Mouse (Mus musculus): ENCODE measurements at regions not wholly inside any gene's neighbourhood (a gene's known extent, or its start where the extent isn't known, plus 50 kb on each side); places are given as distances from the start of the nearest gene placed in this dataset.
A peak's percentile ranks its signal among the peaks of the same experiment; 100 is the strongest.

GRCm38 (mm10) chr14:25206855-25207254, 252.1 kb upstream of the Zmiz1 start:
- Histone ChIP-seq H3K4me1 (peaks cover 12% of the 10 kb centered on the region), H3K36me3 (no peaks in the 10 kb centered on the region), H3K27ac (no peak overlapping the region), H3K27me3 (no peaks in the 10 kb centered on the region), H3K9me3 (no peaks in the 10 kb centered on the region), H3K4me2 (replicated peaks) (no peak overlapping the region), H3K9ac (no peak overlapping the region), H3K4me3 (no peak overlapping the region)
- 65% methylated on average over 4 of the region's 4 CpGs for WGBS
- no peak for ATAC-seq (ENCODE audit: insufficient number of reproducible peaks, insufficient read depth, low FRiP score, low TSS enrichment)

- H3K4me2 ChIP-seq (replicated peaks): no peak overlapping the region
- ATAC-seq (ENCODE audit: insufficient number of reproducible peaks, insufficient read depth, low FRiP score, low TSS enrichment): no peak
- H3K27me3 ChIP-seq: no peaks in the 10 kb centered on the region
- H3K36me3 ChIP-seq: no peaks in the 10 kb centered on the region
- H3K4me3 ChIP-seq: no peak overlapping the region
- H3K9ac ChIP-seq: no peak overlapping the region
- WGBS: 38% methylated on average over 5 of the region's 5 CpGs
- H3K4me1 ChIP-seq: peaks cover 11% of the 10 kb centered on the region
- H3K9me3 ChIP-seq: no peaks in the 10 kb centered on the region
- no peak overlapping the region for H3K27ac ChIP-seq
Measured at GRCm38 (mm10) chr14:25207422-25207821, 251.6 kb upstream of the Zmiz1 start.

GRCm38 (mm10) chr14:25208221-25209056, 250.5 kb upstream of the Zmiz1 start:
- Histone ChIP-seq H3K4me1 (peaks cover 11% of the 10 kb centered on the region), H3K27ac (no peak overlapping the region)

GRCm38 (mm10) chr14:25213056-25213455, 245.9 kb upstream of the Zmiz1 start:
- no peaks in the 10 kb centered on the region for H3K9me3 ChIP-seq
- H3K27ac ChIP-seq: no peak overlapping the region
- no peak overlapping the region for H3K4me3 ChIP-seq
- WGBS: 69% methylated on average over 6 of the region's 6 CpGs
- no peak for ATAC-seq (ENCODE audit: insufficient number of reproducible peaks, insufficient read depth, low FRiP score, low TSS enrichment)
- no peaks in the 10 kb centered on the region for H3K36me3 ChIP-seq
- no peak overlapping the region for H3K4me2 ChIP-seq (replicated peaks)
- no peaks in the 10 kb centered on the region for H3K4me1 ChIP-seq
- no peak overlapping the region for H3K9ac ChIP-seq
- no peaks in the 10 kb centered on the region for H3K27me3 ChIP-seq

More at GRCm38 (mm10) chr14:25208221-25209056, 250.5 kb upstream of the Zmiz1 start:
- Histone ChIP-seq H3K9ac (no peak overlapping the region), H3K4me3 (no peak overlapping the region), H3K27me3 (no peaks in the 10 kb centered on the region), H3K36me3 (no peaks in the 10 kb centered on the region), H3K4me2 (replicated peaks) (no peak overlapping the region), H3K9me3 (no peaks in the 10 kb centered on the region)
- 0 out of 2 replicates have a peak, but pooled peaks have one; percentile 13 for ATAC-seq (ENCODE audit: insufficient number of reproducible peaks, insufficient read depth, low FRiP score, low TSS enrichment)
- 40% methylated on average over 9 of the region's 9 CpGs for WGBS

- Histone ChIP-seq H3K36me3 (no peaks in the 10 kb centered on the region), H3K4me2 (replicated peaks) (no peak overlapping the region), H3K9ac (no peak overlapping the region), H3K4me1 (peaks cover 37% of the 10 kb centered on the region), H3K27me3 (no peaks in the 10 kb centered on the region), H3K27ac (no peak overlapping the region), H3K4me3 (no peak overlapping the region), H3K9me3 (no peaks in the 10 kb centered on the region)
- ATAC-seq (ENCODE audit: insufficient number of reproducible peaks, insufficient read depth, low FRiP score, low TSS enrichment): no peak
- WGBS: 56% methylated on average over 1 of the region's 1 CpGs
Measured at GRCm38 (mm10) chr14:25223091-25223490, 235.9 kb upstream of the Zmiz1 start.

- WGBS: 37% methylated on average over 3 of the region's 3 CpGs
- H3K9me3 ChIP-seq: no peaks in the 10 kb centered on the region
- no peak overlapping the region for H3K4me2 ChIP-seq (replicated peaks)
- H3K36me3 ChIP-seq: no peaks in the 10 kb centered on the region
- no peak overlapping the region for H3K4me3 ChIP-seq
- H3K4me1 ChIP-seq: peaks cover 55% of the 10 kb centered on the region
- peak overlapping the region; percentile 95 for H3K27ac ChIP-seq
- no peak for ATAC-seq (ENCODE audit: insufficient number of reproducible peaks, insufficient read depth, low FRiP score, low TSS enrichment)
- H3K27me3 ChIP-seq: no peaks in the 10 kb centered on the region
- H3K9ac ChIP-seq: no peak overlapping the region
Measured at GRCm38 (mm10) chr14:25225214-25225613, 233.8 kb upstream of the Zmiz1 start.

- H3K27me3 ChIP-seq: no peaks in the 10 kb centered on the region
- peak; percentile 88 for ATAC-seq (ENCODE audit: insufficient number of reproducible peaks, insufficient read depth, low FRiP score, low TSS enrichment)
- WGBS: 4% methylated on average over 11 of the region's 11 CpGs
- peaks cover 55% of the 10 kb centered on the region for H3K4me1 ChIP-seq
- no peaks in the 10 kb centered on the region for H3K9me3 ChIP-seq
- no peak overlapping the region for H3K4me3 ChIP-seq
- H3K36me3 ChIP-seq: no peaks in the 10 kb centered on the region
- peak overlapping the region; percentile 95 for H3K27ac ChIP-seq
- peak overlapping the region; percentile 31 for H3K4me2 ChIP-seq (replicated peaks)
- H3K9ac ChIP-seq: 0 out of 2 replicates have a peak overlapping the region, but pooled peaks have one; percentile 1
Measured at GRCm38 (mm10) chr14:25226155-25226839, 232.7 kb upstream of the Zmiz1 start.

- no peaks in the 10 kb centered on the region for H3K27me3 ChIP-seq
- no peak overlapping the region for H3K4me3 ChIP-seq
- H3K9me3 ChIP-seq: no peaks in the 10 kb centered on the region
- WGBS: 36% methylated on average over 7 of the region's 7 CpGs
- H3K9ac ChIP-seq: no peak overlapping the region
- no peak for ATAC-seq (ENCODE audit: insufficient number of reproducible peaks, insufficient read depth, low FRiP score, low TSS enrichment)
- H3K4me2 ChIP-seq (replicated peaks): peak overlapping the region; percentile 31
- H3K27ac ChIP-seq: peak overlapping the region; percentile 95
- peaks cover 59% of the 10 kb centered on the region for H3K4me1 ChIP-seq
- H3K36me3 ChIP-seq: no peaks in the 10 kb centered on the region
Measured at GRCm38 (mm10) chr14:25226840-25227506, 232.0 kb upstream of the Zmiz1 start.

GRCm38 (mm10) chr14:25228321-25229047, 230.5 kb upstream of the Zmiz1 start:
- Histone ChIP-seq H3K9ac (no peak overlapping the region), H3K4me2 (replicated peaks) (no peak overlapping the region), H3K27ac (peak overlapping the region; percentile 95), H3K27me3 (no peaks in the 10 kb centered on the region), H3K9me3 (no peaks in the 10 kb centered on the region), H3K4me3 (no peak overlapping the region), H3K4me1 (peaks cover 57% of the 10 kb centered on the region), H3K36me3 (no peaks in the 10 kb centered on the region)
- WGBS: 58% methylated on average over 13 of the region's 13 CpGs
- no peak for ATAC-seq (ENCODE audit: insufficient number of reproducible peaks, insufficient read depth, low FRiP score, low TSS enrichment)

- H3K9me3 ChIP-seq: no peaks in the 10 kb centered on the region
- H3K27ac ChIP-seq: no peak overlapping the region
- ATAC-seq (ENCODE audit: insufficient number of reproducible peaks, insufficient read depth, low FRiP score, low TSS enrichment): no peak
- no peaks in the 10 kb centered on the region for H3K27me3 ChIP-seq
- WGBS: 37% methylated on average over 6 of the region's 6 CpGs
- H3K4me3 ChIP-seq: no peak overlapping the region
- peaks cover 57% of the 10 kb centered on the region for H3K4me1 ChIP-seq
- H3K4me2 ChIP-seq (replicated peaks): no peak overlapping the region
- H3K9ac ChIP-seq: no peak overlapping the region
- H3K36me3 ChIP-seq: no peaks in the 10 kb centered on the region
Measured at GRCm38 (mm10) chr14:25229569-25229968, 229.4 kb upstream of the Zmiz1 start.

- Histone ChIP-seq H3K27ac (0 out of 2 replicates have a peak overlapping the region, but pooled peaks have one; percentile 41), H3K4me1 (peaks cover 35% of the 10 kb centered on the region), H3K4me3 (no peak overlapping the region), H3K9me3 (no peaks in the 10 kb centered on the region), H3K9ac (no peak overlapping the region), H3K27me3 (no peaks in the 10 kb centered on the region), H3K4me2 (replicated peaks) (no peak overlapping the region), H3K36me3 (no peaks in the 10 kb centered on the region)
- 81% methylated on average over 1 of the region's 1 CpGs for WGBS
- 0 out of 2 replicates have a peak, but pooled peaks have one; percentile 53 for ATAC-seq (ENCODE audit: insufficient number of reproducible peaks, insufficient read depth, low FRiP score, low TSS enrichment)
Measured at GRCm38 (mm10) chr14:25231881-25232280, 227.1 kb upstream of the Zmiz1 start.

Data from embryonic facial prominence, embryonic 12.5 days (tissue).